Mouse (Mus musculus) liver, adult 2 months (tissue): ENCODE measurements around the gene Rrbp1. TPM values are rescaled to one million over a fixed set of nuclear protein-coding genes. Genes with fewer than 3 reads are reported as not detected.
A peak's percentile ranks its signal among the peaks of the same experiment; 100 is the strongest.

Source experiments
- DNase-seq: peaks from one replicate; pipeline ENCODE4 v3.0.0-alpha.2; 2011; ENCODE audit warnings: low read depth, low spot score; ENCODE audit errors: extremely low read depth
- H3K27ac ChIP-seq: fragments of 200-500 bp; replicated peaks from 2 replicates; pipeline ENCODE4 v1.5.1; 2012; ENCODE audit warnings: low read depth, mild to moderate bottlenecking, control low read depth, inconsistent platforms, low read length; ENCODE audit not compliant: insufficient read depth
- H3K27me3 ChIP-seq: fragments of 200-500 bp; 2 replicates; pipeline ENCODE4 v1.6.1; 2012; ENCODE audit warnings: mild to moderate bottlenecking, moderate library complexity, low read length, inconsistent platforms; ENCODE audit not compliant: control insufficient read depth, insufficient read depth
- H3K36me3 ChIP-seq: fragments of 200-500 bp; 2 replicates; pipeline ENCODE4 v1.6.1; 2012; ENCODE audit warnings: low read length, inconsistent platforms; ENCODE audit not compliant: control insufficient read depth, insufficient read depth
- H3K4me1 ChIP-seq: fragments of 200-500 bp; 2 replicates; pipeline ENCODE4 v1.6.1; 2011; ENCODE audit warnings: low read length; ENCODE audit not compliant: control insufficient read depth, insufficient read depth
- H3K4me3 ChIP-seq: fragments of 200-500 bp; 2 replicates; pipeline ENCODE4 v1.5.1; 2011; ENCODE audit warnings: low read depth, mild to moderate bottlenecking, control low read depth, low read length, moderate library complexity; ENCODE audit not compliant: insufficient read depth
- H3K79me2 ChIP-seq: fragments of 200-500 bp; 2 replicates; pipeline ENCODE4 v1.6.1; 2012; ENCODE audit warnings: inconsistent platforms, mild to moderate bottlenecking, low read length, moderate library complexity; ENCODE audit not compliant: control insufficient read depth, insufficient read depth
- H3K9ac ChIP-seq: fragments of 200-500 bp; 2 replicates; pipeline ENCODE4 v1.6.1; 2012; ENCODE audit warnings: low read depth, mild to moderate bottlenecking, control low read depth, inconsistent platforms, low read length
- CTCF ChIP-seq: fragments of 200-500 bp; IDR thresholded peaks from 2 replicates; pipeline ENCODE4 v1.5.1; 2011; ENCODE audit warnings: low read depth, low read length, control low read depth
- POLR2A ChIP-seq: fragments of 200-500 bp; IDR thresholded peaks from 2 replicates; pipeline ENCODE4 v1.6.1; 2011; ENCODE audit warnings: low read length, control low read depth; ENCODE audit not compliant: insufficient read depth; ENCODE audit errors: extremely low read depth
- WGBS: fragments of 180-500 bp; shearing (Covaris S2); methylation state at CpG from one replicate; pipeline ENCODE4 v1.1.7; 2018; 5-methylcytosine and 5-hydroxymethylcytosine counted together
- polyA plus RNA-seq: library from polyadenylated mRNA; depleted of rRNA; stranded (reverse); fragments of >200 nt; gene quantifications from 2 replicates; pipeline ENCODE4 v1.2.3, GENCODE M21; 2012
- total RNA-seq: library from RNA; depleted of rRNA; stranded (reverse); fragments of >200 nt; gene quantifications from 2 replicates; pipeline ENCODE4 v1.2.3, GENCODE M21; 2014

The Rrbp1 gene
- total and polyA plus RNA-seq, 2 experiments: 109 to 141 TPM

DNA sequence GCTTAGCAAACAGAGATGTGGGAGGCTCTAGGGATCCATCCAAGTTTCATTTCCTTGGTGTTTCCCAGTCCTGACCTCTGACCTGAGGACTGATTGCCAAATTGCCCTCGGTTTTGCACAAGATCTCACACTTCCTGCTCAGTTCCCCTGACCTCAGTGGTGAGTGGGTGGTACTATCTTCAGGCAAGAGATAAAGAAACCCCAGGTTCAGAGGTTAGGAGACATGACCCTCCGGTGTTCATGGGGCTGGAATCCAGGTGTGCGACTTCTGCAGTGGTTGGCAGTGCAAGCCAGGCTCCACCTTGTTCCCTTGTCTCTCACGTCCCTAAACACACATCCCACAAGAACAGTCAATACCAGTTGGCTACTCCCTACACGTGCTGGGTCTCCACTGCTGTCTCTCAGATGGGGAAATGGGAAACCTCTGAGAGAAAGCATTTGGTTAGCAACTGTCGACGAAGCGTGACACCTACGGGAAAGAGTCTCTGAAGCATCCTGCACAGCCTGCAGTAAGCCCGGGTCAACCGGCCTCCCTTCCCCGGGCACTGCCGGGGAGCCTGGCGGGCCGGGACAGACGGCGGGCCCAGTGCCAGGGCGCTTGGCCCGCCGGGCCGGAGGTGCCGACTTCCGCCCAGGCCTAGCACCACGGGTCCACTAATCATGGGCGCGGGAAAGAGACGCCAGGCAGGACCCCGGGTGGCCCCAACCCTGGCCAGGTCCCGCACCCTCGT lies 1.3 kb downstream of the Rrbp1 start:
- Histone ChIP-seq H3K79me2 (peaks cover 32% of the 10 kb centered on the region), H3K4me3 (peak overlapping the region; percentile 82), H3K27ac (peak overlapping the region; percentile 96), H3K27me3 (no peaks in the 10 kb centered on the region), H3K4me1 (peaks cover 45% of the 10 kb centered on the region), H3K9ac (peak overlapping the region; percentile 99), H3K36me3 (peaks cover 2% of the 10 kb centered on the region; the same call in 1 of the 2 replicates)
- peak; percentile 100 for DNase-seq
- WGBS: under 1% methylated on average over 30 of the region's 30 CpGs
- no peak for TF ChIP-seq CTCF
- no peak for TF ChIP-seq POLR2A

GRCm38 (mm10) chr2:144009081-144009480 lies 2.0 kb downstream of the Rrbp1 start:
- TF ChIP-seq CTCF (no peak), POLR2A (no peak)
- no peak for DNase-seq
- Histone ChIP-seq H3K27me3 (no peaks in the 10 kb centered on the region), H3K27ac (peak overlapping the region; percentile 82), H3K4me3 (peak overlapping the region; percentile 17), H3K9ac (peak overlapping the region; percentile 54), H3K79me2 (peaks cover 35% of the 10 kb centered on the region), H3K4me1 (peaks cover 46% of the 10 kb centered on the region), H3K36me3 (peaks cover 2% of the 10 kb centered on the region; the same call in 1 of the 2 replicates)
- 4% methylated on average over 1 of the region's 1 CpGs for WGBS

DNA sequence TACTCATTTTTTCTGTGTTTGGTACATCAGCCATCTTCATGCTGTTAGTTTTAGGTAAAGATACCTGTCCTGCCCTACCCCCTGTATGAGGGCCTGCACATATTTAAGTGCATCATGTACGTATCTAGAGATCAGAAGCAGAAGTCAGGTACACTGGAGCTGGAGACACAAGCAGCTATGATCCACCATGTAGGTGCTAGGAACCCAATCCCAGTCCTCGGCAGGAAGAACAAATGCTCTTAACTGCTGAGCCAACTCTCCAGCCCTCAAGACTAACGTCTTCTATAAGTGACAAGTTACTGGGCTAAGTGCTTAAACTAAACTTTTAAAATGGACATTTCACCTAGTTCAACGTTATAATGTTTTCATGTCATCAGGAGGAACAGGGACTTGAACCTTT lies 3.9 kb downstream of the Rrbp1 start:
- H3K27me3 ChIP-seq: no peaks in the 10 kb centered on the region
- no peak for DNase-seq
- peaks cover 58% of the 10 kb centered on the region for H3K4me1 ChIP-seq
- WGBS: 31% methylated on average over 4 of the region's 4 CpGs
- no peak for TF ChIP-seq POLR2A
- TF ChIP-seq CTCF: no peak
- peaks cover 42% of the 10 kb centered on the region for H3K79me2 ChIP-seq
- peak overlapping the region; percentile 33; the same call in 1 of the 2 replicates for H3K27ac ChIP-seq
- H3K36me3 ChIP-seq: peaks cover 2% of the 10 kb centered on the region; the same call in 1 of the 2 replicates
- H3K9ac ChIP-seq: no peak overlapping the region
- H3K4me3 ChIP-seq: no peak overlapping the region

GRCm38 (mm10) chr2:144006686-144007085 lies 4.4 kb downstream of the Rrbp1 start:
- no peak overlapping the region for H3K4me3 ChIP-seq
- no peaks in the 10 kb centered on the region for H3K27me3 ChIP-seq
- peaks cover 2% of the 10 kb centered on the region; the same call in 1 of the 2 replicates for H3K36me3 ChIP-seq
- no peak overlapping the region for H3K27ac ChIP-seq
- WGBS: 37% methylated on average over 6 of the region's 6 CpGs
- peaks cover 45% of the 10 kb centered on the region for H3K79me2 ChIP-seq
- peaks cover 62% of the 10 kb centered on the region for H3K4me1 ChIP-seq
- DNase-seq: no peak
- H3K9ac ChIP-seq: no peak overlapping the region
- TF ChIP-seq POLR2A (no peak), CTCF (no peak)

DNA sequence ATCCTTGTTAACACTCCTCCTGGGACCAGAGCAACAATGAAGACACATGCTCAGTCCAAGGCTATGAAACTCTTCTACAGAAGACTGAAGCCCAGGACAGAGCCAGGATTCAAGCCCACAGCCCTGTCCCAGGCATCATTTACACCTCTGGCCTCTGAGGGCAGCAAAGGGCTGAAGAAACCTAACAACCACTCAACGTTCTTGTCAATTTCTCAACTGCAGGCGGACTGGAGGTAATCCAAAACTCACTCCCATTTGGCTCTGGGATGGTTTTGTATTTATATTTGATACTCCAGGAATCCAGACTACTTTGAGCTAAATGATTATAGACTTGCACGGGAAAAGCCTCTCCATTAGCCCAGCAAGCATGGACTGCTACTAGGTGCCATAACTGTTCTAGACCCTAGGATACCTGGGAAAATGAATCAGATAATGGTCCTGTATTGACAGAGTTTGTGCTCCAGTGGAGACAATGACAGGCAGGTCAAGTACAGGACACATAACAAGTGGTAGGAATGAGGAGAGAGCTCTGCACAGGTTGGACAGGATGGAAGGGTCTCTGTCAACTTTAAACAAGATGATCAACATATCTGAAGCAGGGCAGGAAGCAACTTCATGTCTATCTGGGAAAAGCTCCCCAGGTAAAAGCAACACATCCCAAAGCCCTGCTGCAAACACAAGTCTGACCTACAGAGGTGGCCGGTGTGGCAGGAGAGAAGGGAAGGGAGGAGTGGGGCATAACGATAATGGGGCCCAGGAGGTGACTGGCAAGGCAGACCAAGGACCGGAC lies 5.7 kb downstream of the Rrbp1 start:
- H3K27me3 ChIP-seq: no peaks in the 10 kb centered on the region
- TF ChIP-seq CTCF (peak; percentile 33), POLR2A (no peak)
- peaks cover 54% of the 10 kb centered on the region for H3K79me2 ChIP-seq
- DNase-seq: peak; percentile 87
- WGBS: 17% methylated on average over 6 of the region's 6 CpGs
- H3K9ac ChIP-seq: no peak overlapping the region
- H3K36me3 ChIP-seq: peaks cover 2% of the 10 kb centered on the region; the same call in 1 of the 2 replicates
- no peak overlapping the region for H3K4me3 ChIP-seq
- H3K27ac ChIP-seq: peak overlapping the region; percentile 43
- H3K4me1 ChIP-seq: peaks cover 67% of the 10 kb centered on the region
